Mouse (Mus musculus) CH12.LX (cell line): ENCODE measurements around the gene Ttc30b. TPM values are rescaled to one million over a fixed set of nuclear protein-coding genes. Genes with fewer than 3 reads are reported as not detected.

Source experiments
- DNase-seq: peaks from one replicate; pipeline ENCODE4 v3.0.0-alpha.2; 2013; ENCODE audit errors: extremely low read depth
- H3K27ac ChIP-seq: 2 replicates; pipeline ENCODE4 v1.5.1; 2012; ENCODE audit warnings: low read depth, mild to moderate bottlenecking, control low read depth, moderate library complexity; ENCODE audit not compliant: insufficient read depth
- H3K27me3 ChIP-seq: replicated peaks from 2 replicates; pipeline ENCODE3; 2012; ENCODE audit warnings: inconsistent platforms
- H3K36me3 ChIP-seq, 2 experiments: replicated peaks in 1 of 2; 2 replicates each; pipeline versions ENCODE3 to v1.6.1; 2012; ENCODE audit warnings: inconsistent platforms in 1 of 2, low read length in 1 of 2, mild to moderate bottlenecking in 1 of 2, mixed read lengths in 1 of 2, moderate library complexity in 1 of 2; ENCODE audit not compliant: control insufficient read depth in 1 of 2, insufficient read depth in 1 of 2
- H3K4me1 ChIP-seq, 2 experiments: 2 replicates each; pipeline ENCODE4 v1.6.1; 2012; ENCODE audit warnings: inconsistent platforms in 1 of 2, moderate library complexity in 1 of 2; ENCODE audit not compliant: insufficient read depth in 2 of 2, control insufficient read depth in 1 of 2
- H3K4me2 ChIP-seq: 2 replicates; pipeline ENCODE4 v1.6.1; 2012; ENCODE audit warnings: low read depth, mild to moderate bottlenecking, control low read depth; ENCODE audit not compliant: poor library complexity, insufficient read depth, severe bottlenecking
- H3K4me3 ChIP-seq, 3 experiments: fragments of 150-350 bp in 1 of 3; sonication (generic) in 1 of 3; replicated peaks in 1 of 3; 2 replicates each; pipeline versions ENCODE3 to v1.5.1; 2011 to 2012; ENCODE audit warnings: low read depth in 2 of 3, low read length in 2 of 3, mild to moderate bottlenecking in 2 of 3, moderate library complexity in 2 of 3, control low read depth in 1 of 3, improper control_type of control experiment in 1 of 3, inconsistent platforms in 1 of 3, mixed read lengths in 1 of 3; ENCODE audit not compliant: poor library complexity in 1 of 3
- H3K79me2 ChIP-seq: replicated peaks from 2 replicates; pipeline ENCODE4 v1.6.1; 2012; ENCODE audit warnings: mild to moderate bottlenecking, moderate library complexity; ENCODE audit not compliant: control insufficient read depth, poor library complexity, insufficient read depth, severe bottlenecking; ENCODE audit errors: extremely low read depth
- H3K9ac ChIP-seq: 2 replicates; pipeline ENCODE4 v1.6.1; 2012; ENCODE audit warnings: low read depth, mild to moderate bottlenecking, control low read depth, moderate library complexity; ENCODE audit not compliant: insufficient read depth
- H3K9me3 ChIP-seq: replicated peaks from 2 replicates; pipeline ENCODE3; 2012; ENCODE audit warnings: low read length, inconsistent platforms, mixed read lengths
- BHLHE40 ChIP-seq: IDR thresholded peaks from 2 replicates; pipeline ENCODE4 v1.6.1; 2011; ENCODE audit warnings: mild to moderate bottlenecking, low read depth, low read length, improper control_type of control experiment
- CHD1 ChIP-seq: IDR thresholded peaks from 2 replicates; pipeline ENCODE4 v1.6.1; 2012; ENCODE audit warnings: low read depth, low read length, improper control_type of control experiment, inconsistent platforms
- CHD2 ChIP-seq: IDR thresholded peaks from 2 replicates; pipeline ENCODE4 v1.6.1; 2011; ENCODE audit warnings: low read length, improper control_type of control experiment
- CTCF ChIP-seq, 2 experiments: IDR thresholded peaks in 1 of 2; conservative IDR thresholded peaks in 1 of 2; 2 replicates each; pipeline ENCODE4 v1.5.1; 2011 to 2012; ENCODE audit warnings: low read depth in 2 of 2, low read length in 2 of 2, improper control_type of control experiment in 1 of 2, inconsistent platforms in 1 of 2, mild to moderate bottlenecking in 1 of 2, moderate library complexity in 1 of 2
- E2F4 ChIP-seq: IDR thresholded peaks from 2 replicates; pipeline ENCODE4 v1.6.1; 2011; ENCODE audit warnings: low read depth, low read length, improper control_type of control experiment; ENCODE audit not compliant: insufficient replicate concordance
- ELF1 ChIP-seq: IDR thresholded peaks from 2 replicates; pipeline ENCODE4 v1.6.1; 2014; ENCODE audit warnings: low read depth, mild to moderate bottlenecking, inconsistent platforms, low read length, improper control_type of control experiment
- EP300 ChIP-seq: IDR thresholded peaks from 2 replicates; pipeline ENCODE4 v1.6.1; 2011; ENCODE audit warnings: low read length, improper control_type of control experiment
- ETS1 ChIP-seq: conservative IDR thresholded peaks from 2 replicates; pipeline ENCODE4 v1.6.1; 2012; ENCODE audit warnings: low read depth, mild to moderate bottlenecking, inconsistent platforms, low read length, improper control_type of control experiment, moderate library complexity
- GABPA ChIP-seq: IDR thresholded peaks from 2 replicates; pipeline ENCODE4 v1.6.1; 2012; ENCODE audit warnings: low read depth, low read length, improper control_type of control experiment, inconsistent platforms; ENCODE audit not compliant: insufficient replicate concordance
- HCFC1 ChIP-seq: IDR thresholded peaks from 2 replicates; pipeline ENCODE4 v1.6.1; 2012; ENCODE audit warnings: low read depth, mild to moderate bottlenecking, inconsistent platforms, low read length, improper control_type of control experiment
- JUN ChIP-seq: IDR thresholded peaks from 2 replicates; pipeline ENCODE4 v1.6.1; 2011; ENCODE audit warnings: low read depth, mild to moderate bottlenecking, low read length, improper control_type of control experiment, moderate library complexity; ENCODE audit not compliant: insufficient read depth
- JUND ChIP-seq: conservative IDR thresholded peaks from 2 replicates; pipeline ENCODE4 v1.6.1; 2011; ENCODE audit warnings: low read depth, low read length, improper control_type of control experiment
- KAT2A ChIP-seq: IDR thresholded peaks from 2 replicates; pipeline ENCODE4 v1.6.1; 2012; ENCODE audit warnings: low read length, improper control_type of control experiment, inconsistent platforms; ENCODE audit not compliant: insufficient replicate concordance
- MAX ChIP-seq: IDR thresholded peaks from 2 replicates; pipeline ENCODE4 v1.6.1; 2011; ENCODE audit warnings: low read length, improper control_type of control experiment
- MAZ ChIP-seq: IDR thresholded peaks from 2 replicates; pipeline ENCODE4 v1.6.1; 2012; ENCODE audit warnings: low read depth, mild to moderate bottlenecking, inconsistent platforms, low read length, improper control_type of control experiment, moderate library complexity
- MEF2A ChIP-seq: IDR thresholded peaks from 2 replicates; pipeline ENCODE4 v1.6.1; 2014; ENCODE audit warnings: low read depth, mild to moderate bottlenecking, inconsistent platforms, low read length, improper control_type of control experiment, borderline replicate concordance
- MXI1 ChIP-seq: IDR thresholded peaks from 2 replicates; pipeline ENCODE4 v1.6.1; 2011; ENCODE audit warnings: mild to moderate bottlenecking, low read depth, low read length, improper control_type of control experiment
- MYC ChIP-seq: IDR thresholded peaks from 2 replicates; pipeline ENCODE4 v1.6.1; 2011; ENCODE audit warnings: low read depth, mild to moderate bottlenecking, improper control_type of control experiment, low read length
- NELFE ChIP-seq: IDR thresholded peaks from 2 replicates; pipeline ENCODE4 v1.6.1; 2011; ENCODE audit warnings: low read depth, low read length, improper control_type of control experiment
- NRF1 ChIP-seq: IDR thresholded peaks from 2 replicates; pipeline ENCODE4 v1.6.1; 2014; ENCODE audit warnings: low read depth, mild to moderate bottlenecking, inconsistent platforms, low read length, improper control_type of control experiment, moderate library complexity
- PAX5 ChIP-seq: IDR thresholded peaks from 2 replicates; pipeline ENCODE4 v1.6.1; 2012; ENCODE audit warnings: low read length, inconsistent platforms, mixed read lengths
- POLR2A ChIP-seq: IDR thresholded peaks from 2 replicates; pipeline ENCODE4 v1.6.1; 2011; ENCODE audit warnings: low read depth, mild to moderate bottlenecking, improper control_type of control experiment, low read length
- POLR2AphosphoS2 ChIP-seq: IDR thresholded peaks from 2 replicates; pipeline ENCODE4 v1.6.1; 2011; ENCODE audit warnings: low read depth, low read length, improper control_type of control experiment
- RAD21 ChIP-seq: IDR thresholded peaks from 2 replicates; pipeline ENCODE4 v1.6.1; 2011; ENCODE audit warnings: low read depth, mild to moderate bottlenecking, low read length, improper control_type of control experiment, moderate library complexity
- SIN3A ChIP-seq: IDR thresholded peaks from 2 replicates; pipeline ENCODE4 v1.6.1; 2012; ENCODE audit warnings: low read length, improper control_type of control experiment, inconsistent platforms
- SMC3 ChIP-seq: IDR thresholded peaks from 2 replicates; pipeline ENCODE4 v1.6.1; 2011; ENCODE audit warnings: low read depth, low read length, improper control_type of control experiment
- TBP ChIP-seq: conservative IDR thresholded peaks from 2 replicates; pipeline ENCODE4 v1.6.1; 2011; ENCODE audit warnings: low read depth, low read length, improper control_type of control experiment
- TCF12 ChIP-seq: IDR thresholded peaks from 2 replicates; pipeline ENCODE4 v1.6.1; 2014; ENCODE audit warnings: low read depth, mild to moderate bottlenecking, inconsistent platforms, low read length, improper control_type of control experiment
- UBTF ChIP-seq: IDR thresholded peaks from 2 replicates; pipeline ENCODE4 v1.6.1; 2012; ENCODE audit warnings: low read depth, mild to moderate bottlenecking, inconsistent platforms, low read length, improper control_type of control experiment, moderate library complexity
- USF1 ChIP-seq: IDR thresholded peaks from 2 replicates; pipeline ENCODE4 v1.6.1; 2014; ENCODE audit warnings: low read depth, mild to moderate bottlenecking, inconsistent platforms, low read length, improper control_type of control experiment
- USF2 ChIP-seq: conservative IDR thresholded peaks from 2 replicates; pipeline ENCODE4 v1.6.1; 2011; ENCODE audit warnings: low read depth, low read length, improper control_type of control experiment
- ZC3H11A ChIP-seq: IDR thresholded peaks from 2 replicates; pipeline ENCODE4 v1.6.1; 2012; ENCODE audit warnings: low read depth, mild to moderate bottlenecking, inconsistent platforms, low read length, improper control_type of control experiment
- ZKSCAN1 ChIP-seq: IDR thresholded peaks from 2 replicates; pipeline ENCODE4 v1.6.1; 2012; ENCODE audit warnings: low read depth, inconsistent platforms, low read length, improper control_type of control experiment, borderline replicate concordance
- dilution Hi-C: fragments of 300-500 bp; cut with MboI; formaldehyde crosslinking; loops from 2 replicates; pipeline ENCODE4 v1.14.3; 2020; ENCODE audit warnings: low sequenced_read_pairs; ENCODE audit not compliant: extremely low pct_unique_long_range_greater_than_20kb, extremely low pct_ligation_motif_present
- in situ Hi-C: fragments of 300-500 bp; cut with MboI; formaldehyde crosslinking; loops from 3 replicates; pipeline ENCODE4 v1.14.3; 2019; ENCODE audit warnings: low sequenced_read_pairs, low pct_ligation_motif_present, low pct_unique_long_range_greater_than_20kb, mixed read lengths
- polyA plus RNA-seq: library from polyadenylated mRNA; unstranded; fragments of >175 nt; gene quantifications from 2 replicates; pipeline ENCODE4 v1.2.1, GENCODE M21; 2012; ENCODE audit warnings: low read depth; ENCODE audit not compliant: insufficient read length
- total RNA-seq, 2 experiments: library from RNA; depleted of rRNA; stranded (reverse); fragments of 300-350 nt in 1 of 2; fragments of >200 nt in 1 of 2; gene quantifications; 2 replicates each; pipeline ENCODE4 v1.2.3; 2012 to 2014

The Ttc30b gene
- total and polyA plus RNA-seq, 3 experiments, result 0.59 to 2.6 (median 1.5) TPM

DNA sequence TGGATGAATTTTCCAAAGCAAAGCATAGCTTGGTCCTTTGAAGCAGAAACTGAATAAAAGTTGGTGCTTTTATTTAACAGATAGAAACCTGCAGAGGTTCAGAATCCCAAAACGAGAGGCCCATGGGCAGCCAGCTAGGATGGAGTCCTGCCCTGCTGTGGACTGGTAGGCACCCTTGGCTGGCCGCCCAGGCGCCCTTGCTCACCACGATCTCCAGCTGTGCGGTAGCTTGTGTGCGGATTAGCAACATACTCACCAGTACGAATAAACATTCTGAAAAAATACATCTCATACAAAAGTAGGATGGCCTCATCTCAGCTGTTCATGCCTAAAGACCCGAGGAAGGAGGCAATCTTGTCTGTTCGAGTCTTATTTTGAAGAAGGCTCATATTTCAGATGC lies 49.4 kb upstream of the Ttc30b start:
- no peak overlapping the region for H3K27ac ChIP-seq
- dilution Hi-C loops, result no loop called here

DNA sequence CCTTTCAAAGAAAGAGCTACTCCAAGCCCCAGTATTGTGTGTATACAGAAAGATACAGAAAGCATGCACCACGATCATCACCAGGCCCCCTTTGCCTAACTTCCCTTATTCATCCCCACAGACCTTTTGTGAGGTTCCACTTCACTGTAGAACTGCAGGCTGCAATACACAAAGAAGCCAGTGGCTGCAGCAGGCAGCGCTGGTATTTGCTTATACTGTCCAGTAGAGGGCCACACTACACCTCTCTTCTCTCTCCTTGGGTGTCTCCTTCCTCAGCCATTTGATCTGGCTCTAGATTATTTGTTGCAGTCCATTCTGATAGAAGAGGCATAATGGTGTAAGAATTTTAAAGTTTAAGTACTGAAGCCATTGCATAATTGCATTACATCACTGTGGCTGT lies 46.7 kb upstream of the Ttc30b start:
- H3K4me2 ChIP-seq, result no peak overlapping the region
- dilution Hi-C loops, result no loop called here
- TF ChIP-seq KAT2A, result no peak
- TF ChIP-seq NELFE, result peak; percentile 62; the same call in 1 of the 2 replicates
- TF ChIP-seq TBP, result no peak
- no peak for TF ChIP-seq TCF12
- no peak for TF ChIP-seq HCFC1
- TF ChIP-seq MAX, result no peak
- peak; percentile 83 for TF ChIP-seq RAD21
- TF ChIP-seq CHD1, result no peak
- no peak for TF ChIP-seq SIN3A
- no peak for TF ChIP-seq E2F4
- TF ChIP-seq GABPA, result no peak
- no peak for TF ChIP-seq POLR2AphosphoS2
- no peak for TF ChIP-seq BHLHE40
- TF ChIP-seq JUND, result no peak
- TF ChIP-seq NRF1, result no peak
- TF ChIP-seq USF1, result no peak
- TF ChIP-seq MYC, result no peak
- no peak for TF ChIP-seq JUN
- TF ChIP-seq ZKSCAN1, result no peak
- TF ChIP-seq SMC3, result peak; percentile 80
- no peak for TF ChIP-seq ZC3H11A
- no peak for TF ChIP-seq ETS1
- TF ChIP-seq PAX5, result no peak
- TF ChIP-seq MAZ, result no peak
- TF ChIP-seq CTCF (conservative IDR thresholded peaks at IDR 0.05 in 1 of 2, IDR thresholded peaks at IDR 0.05 in 1 of 2; ENCODE audit: low read depth in 2 of 2, low read length in 2 of 2), result peak; percentile 87 to 99
- no peak for TF ChIP-seq MXI1
- TF ChIP-seq ELF1, result no peak
- TF ChIP-seq USF2, result no peak
- no peak for TF ChIP-seq CHD2
- no peak for TF ChIP-seq MEF2A
- no peak for TF ChIP-seq UBTF
- no peak for TF ChIP-seq EP300
- TF ChIP-seq POLR2A, result no peak

More for the DNA sequence above, 49.4 kb upstream of the Ttc30b start:
- no peak overlapping the region for H3K9ac ChIP-seq
- DNase-seq, result no peak
- in situ Hi-C loops, result loop anchor here (10.0 kb wide), 1 partner anchor 117 kb away; no protein-coding TSS in a partner anchor
- H3K4me2 ChIP-seq, result peak overlapping the region; percentile 51
- no peaks in the 10 kb centered on the region for H3K79me2 ChIP-seq
- H3K36me3 ChIP-seq, result no peaks in the 10 kb centered on the region
- no peak for TF ChIP-seq JUND
- no peak for TF ChIP-seq ELF1
- no peak for TF ChIP-seq CHD2
- no peak for TF ChIP-seq SIN3A
- TF ChIP-seq USF1, result no peak
- TF ChIP-seq POLR2AphosphoS2, result no peak
- TF ChIP-seq, all 38 proteins: peak for 0
- no peaks in the 10 kb centered on the region for H3K27me3 ChIP-seq
- peaks cover 12 to 53% of the 10 kb centered on the region in 2 experiments for H3K4me1 ChIP-seq
- peaks cover under 1% of the 10 kb centered on the region for H3K9me3 ChIP-seq
- no peak overlapping the region for H3K4me3 ChIP-seq

More for the DNA sequence above, 46.7 kb upstream of the Ttc30b start:
- Histone ChIP-seq H3K36me3 (no peaks in the 10 kb centered on the region), H3K79me2 (no peaks in the 10 kb centered on the region), H3K27me3 (no peaks in the 10 kb centered on the region), H3K9ac (no peak overlapping the region), H3K27ac (no peak overlapping the region), H3K9me3 (peaks cover 4% of the 10 kb centered on the region), H3K4me1 (peaks cover 3 to 36% of the 10 kb centered on the region in 2 experiments), H3K4me3 (no peak overlapping the region)
- in situ Hi-C loops, result loop anchor here (10.0 kb wide), 1 partner anchor 120 kb away; no protein-coding TSS in a partner anchor
- DNase-seq, result peak; percentile 74
